Mouse (Mus musculus): Measurements from ENCODE around the gene Lrrc4. TPM values are rescaled to one million over a fixed set of nuclear protein-coding genes. Genes with fewer than 3 reads are reported as not detected.

The Lrrc4 gene
- polyA plus RNA-seq, 1 experiment from 2014 or later: 1.9 TPM

DNA sequence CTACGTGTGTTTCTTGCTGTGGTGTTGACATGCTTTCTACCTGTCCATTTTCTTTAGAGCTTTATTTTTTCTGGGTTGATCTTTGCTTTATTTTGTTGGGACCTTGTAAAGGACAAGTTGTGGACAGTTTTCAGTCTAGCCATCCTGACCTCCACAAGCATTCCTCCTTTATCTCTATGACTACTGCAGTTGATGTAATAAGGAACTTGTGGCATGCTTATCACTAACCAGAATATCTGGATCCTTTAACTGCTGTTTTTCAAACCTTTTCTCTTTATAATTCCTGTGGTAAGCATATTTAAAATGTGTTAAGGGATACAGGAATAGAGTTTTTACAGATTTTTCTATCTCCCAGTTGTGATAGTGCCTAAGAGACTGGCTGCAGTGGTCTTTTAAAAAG, 152.7 kb downstream of the Lrrc4 start:
- H3K4me1 ChIP-seq: peaks cover 15% of the 10 kb centered on the region
- H3K36me3 ChIP-seq: no peaks in the 10 kb centered on the region
- no peak overlapping the region for H3K4me2 ChIP-seq
- H3K27me3 ChIP-seq: no peaks in the 10 kb centered on the region
- no peak for ATAC-seq (replicated peaks; ENCODE audit: low FRiP score)
- no peak overlapping the region for H3K9ac ChIP-seq
- no peak overlapping the region for H3K4me3 ChIP-seq (replicated peaks)
- H3K9me3 ChIP-seq (replicated peaks): no peaks in the 10 kb centered on the region
- H3K27ac ChIP-seq: no peak overlapping the region
- 89% methylated on average over 1 of the region's 1 CpGs for WGBS

DNA sequence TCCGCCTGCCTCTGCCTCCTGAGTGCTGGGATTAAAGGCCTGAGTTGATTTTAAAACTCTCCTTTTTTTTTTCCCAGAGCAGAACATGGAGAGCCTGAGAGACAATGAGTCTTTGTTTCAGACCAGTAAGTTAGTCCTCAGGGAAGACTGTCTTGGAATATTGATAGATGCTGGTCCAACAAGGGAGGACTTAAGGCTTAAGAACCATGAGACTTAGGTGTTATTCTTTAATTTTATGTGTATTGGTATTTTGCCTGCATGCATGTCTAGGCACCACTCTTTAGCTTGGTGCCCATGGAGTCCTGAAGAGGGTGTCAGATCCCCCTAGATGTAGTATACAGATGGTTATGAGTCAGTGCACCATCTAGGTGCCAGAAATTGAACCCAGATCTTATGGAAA, 156.9 kb downstream of the Lrrc4 start:
- peaks cover 6% of the 10 kb centered on the region for H3K36me3 ChIP-seq

GRCm38 (mm10) chr6:28672388-28672787, 159.2 kb downstream of the Lrrc4 start:
- H3K27me3 ChIP-seq: no peaks in the 10 kb centered on the region
- H3K4me1 ChIP-seq: no peaks in the 10 kb centered on the region
- no peaks in the 10 kb centered on the region for H3K9me3 ChIP-seq (replicated peaks)
- H3K27ac ChIP-seq: no peak overlapping the region
- H3K4me2 ChIP-seq: no peak overlapping the region
- WGBS: 67% methylated on average over 1 of the region's 1 CpGs
- ATAC-seq (replicated peaks; ENCODE audit: low FRiP score): no peak
- H3K36me3 ChIP-seq: peaks cover 13% of the 10 kb centered on the region
- H3K9ac ChIP-seq: no peak overlapping the region
- no peak overlapping the region for H3K4me3 ChIP-seq (replicated peaks)

More for the DNA sequence above, 156.9 kb downstream of the Lrrc4 start:
- Histone ChIP-seq H3K9me3 (replicated peaks) (no peaks in the 10 kb centered on the region), H3K4me3 (replicated peaks) (no peak overlapping the region), H3K9ac (no peak overlapping the region), H3K27ac (no peak overlapping the region), H3K4me2 (no peak overlapping the region), H3K4me1 (no peaks in the 10 kb centered on the region), H3K27me3 (no peaks in the 10 kb centered on the region)
- ATAC-seq (replicated peaks; ENCODE audit: low FRiP score): no peak
- 92% methylated on average over 1 of the region's 1 CpGs for WGBS

DNA sequence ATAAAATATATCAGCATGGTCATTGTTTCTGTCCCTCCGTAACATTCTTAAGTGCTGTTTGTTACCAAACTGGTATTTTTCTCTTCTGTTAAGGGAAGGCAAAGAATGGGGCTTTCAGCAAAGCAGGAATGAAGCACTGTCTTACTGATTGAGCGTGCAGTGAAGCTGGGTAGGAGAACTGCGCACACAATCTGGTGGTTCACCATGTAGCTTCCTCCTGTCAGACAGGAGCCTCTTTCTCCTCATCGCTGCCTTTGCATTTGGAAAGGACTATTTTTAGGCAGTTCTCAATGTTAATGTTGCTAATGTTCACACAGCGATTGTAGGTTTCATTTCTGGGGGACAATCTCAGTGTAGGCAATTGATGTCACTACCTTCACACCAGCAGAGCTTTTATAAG, 162.3 kb downstream of the Lrrc4 start:
- 89% methylated on average over 5 of the region's 5 CpGs for WGBS
- H3K4me2 ChIP-seq: no peak overlapping the region
- ATAC-seq (replicated peaks; ENCODE audit: low FRiP score): no peak

DNA sequence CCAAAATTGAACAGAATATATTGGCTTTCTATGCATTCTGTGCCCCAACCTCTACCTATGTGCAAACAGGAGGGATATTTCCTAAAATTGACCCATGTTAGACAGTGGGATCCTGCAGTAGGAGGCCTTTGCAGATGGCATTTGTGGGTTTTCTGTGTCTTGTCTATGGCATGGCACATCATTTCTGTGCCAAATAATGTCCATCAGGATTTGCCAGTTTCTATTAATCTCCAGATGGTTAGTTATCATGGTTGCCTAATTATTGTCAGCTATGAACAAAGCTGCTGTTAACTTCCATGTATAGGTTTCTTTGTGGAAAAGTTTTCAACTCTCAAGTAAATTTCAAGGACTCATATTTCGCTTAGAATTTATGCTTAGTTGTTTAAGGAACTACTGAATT, 164.0 kb downstream of the Lrrc4 start:
- Histone ChIP-seq H3K4me2 (no peak overlapping the region), H3K4me1 (no peaks in the 10 kb centered on the region), H3K9me3 (replicated peaks) (no peaks in the 10 kb centered on the region), H3K27ac (no peak overlapping the region), H3K4me3 (replicated peaks) (no peak overlapping the region), H3K36me3 (peaks cover 13% of the 10 kb centered on the region), H3K9ac (no peak overlapping the region), H3K27me3 (no peaks in the 10 kb centered on the region)
- no peak for ATAC-seq (replicated peaks; ENCODE audit: low FRiP score)
- 93% methylated on average over 1 of the region's 1 CpGs for WGBS

More for the DNA sequence above, 162.3 kb downstream of the Lrrc4 start:
- Histone ChIP-seq H3K27ac (no peak overlapping the region), H3K36me3 (peaks cover 13% of the 10 kb centered on the region), H3K9me3 (replicated peaks) (no peaks in the 10 kb centered on the region), H3K9ac (no peak overlapping the region), H3K4me1 (no peaks in the 10 kb centered on the region), H3K27me3 (no peaks in the 10 kb centered on the region), H3K4me3 (replicated peaks) (no peak overlapping the region)

DNA sequence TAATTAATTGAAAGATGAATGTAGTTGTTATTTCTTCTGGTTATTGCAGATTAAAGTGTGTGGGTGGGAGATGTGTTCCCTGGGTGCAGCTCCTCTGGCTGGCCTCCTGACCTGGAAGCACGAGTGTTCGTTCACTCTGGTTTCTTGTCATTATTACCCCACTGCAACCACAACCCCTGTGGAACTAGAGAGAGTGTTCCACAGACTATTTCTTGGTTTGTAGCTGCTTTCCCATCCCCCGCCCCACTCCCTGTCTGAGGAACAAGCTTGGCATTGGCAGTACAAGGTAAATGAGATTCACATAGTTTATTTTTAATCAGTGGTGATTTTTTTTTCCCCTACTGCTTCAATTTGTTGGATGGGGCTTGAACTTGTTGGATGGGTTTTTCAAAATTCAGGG, 166.8 kb downstream of the Lrrc4 start:
- no peak overlapping the region for H3K9ac ChIP-seq
- no peaks in the 10 kb centered on the region for H3K9me3 ChIP-seq (replicated peaks)
- WGBS: 72% methylated on average over 3 of the region's 3 CpGs
- H3K4me1 ChIP-seq: no peaks in the 10 kb centered on the region
- H3K27ac ChIP-seq: no peak overlapping the region
- ATAC-seq (replicated peaks; ENCODE audit: low FRiP score): no peak
- no peak overlapping the region for H3K4me2 ChIP-seq
- H3K27me3 ChIP-seq: no peaks in the 10 kb centered on the region
- H3K36me3 ChIP-seq: peaks cover 10% of the 10 kb centered on the region
- no peak overlapping the region for H3K4me3 ChIP-seq (replicated peaks)

GRCm38 (mm10) chr6:28663670-28664069, 167.9 kb downstream of the Lrrc4 start:
- no peak for ATAC-seq (replicated peaks; ENCODE audit: low FRiP score)

GRCm38 (mm10) chr6:28663004-28663403, 168.5 kb downstream of the Lrrc4 start:
- Histone ChIP-seq H3K4me3 (replicated peaks) (no peak overlapping the region), H3K9ac (no peak overlapping the region), H3K27me3 (no peaks in the 10 kb centered on the region), H3K36me3 (0 out of 2 replicates have a peak, but pooled peaks cover 3% of the 10 kb centered on the region), H3K4me1 (no peaks in the 10 kb centered on the region), H3K4me2 (no peak overlapping the region), H3K27ac (no peak overlapping the region), H3K9me3 (replicated peaks) (no peaks in the 10 kb centered on the region)
- WGBS: 91% methylated on average over 3 of the region's 3 CpGs
- no peak for ATAC-seq (replicated peaks; ENCODE audit: low FRiP score)

More at GRCm38 (mm10) chr6:28663670-28664069, 167.9 kb downstream of the Lrrc4 start:
- no peak overlapping the region for H3K4me2 ChIP-seq
- H3K36me3 ChIP-seq: 0 out of 2 replicates have a peak, but pooled peaks cover 3% of the 10 kb centered on the region
- H3K27me3 ChIP-seq: no peaks in the 10 kb centered on the region
- no peaks in the 10 kb centered on the region for H3K9me3 ChIP-seq (replicated peaks)
- no peak overlapping the region for H3K9ac ChIP-seq
- no peak overlapping the region for H3K27ac ChIP-seq
- WGBS: 84% methylated on average over 5 of the region's 5 CpGs
- no peaks in the 10 kb centered on the region for H3K4me1 ChIP-seq
- H3K4me3 ChIP-seq (replicated peaks): no peak overlapping the region

DNA sequence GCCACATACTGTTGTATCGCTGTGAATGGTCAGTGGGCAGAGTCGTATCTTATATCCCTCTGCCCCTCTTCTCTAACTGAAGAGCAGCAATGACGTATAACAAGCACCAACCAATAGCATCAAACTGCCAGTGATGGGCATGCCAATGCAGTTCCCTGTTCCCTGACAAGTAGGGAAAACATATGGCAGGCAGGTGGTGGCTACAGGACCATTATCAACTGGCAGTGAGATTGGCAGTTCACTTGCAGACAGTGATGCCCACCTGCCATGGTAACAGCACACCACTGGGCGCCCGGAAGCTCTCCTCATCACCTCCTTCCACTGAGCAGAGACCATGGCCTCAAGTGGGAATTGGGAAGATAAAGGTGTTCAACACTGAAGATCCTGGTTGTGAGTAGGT, 175.0 kb downstream of the Lrrc4 start:
- H3K36me3 ChIP-seq: 0 out of 2 replicates have a peak, but pooled peaks cover 3% of the 10 kb centered on the region
- no peak overlapping the region for H3K27ac ChIP-seq
- no peaks in the 10 kb centered on the region for H3K9me3 ChIP-seq (replicated peaks)
- H3K4me1 ChIP-seq: no peaks in the 10 kb centered on the region
- ATAC-seq (replicated peaks; ENCODE audit: low FRiP score): no peak
- no peaks in the 10 kb centered on the region for H3K27me3 ChIP-seq
- no peak overlapping the region for H3K4me2 ChIP-seq
- no peak overlapping the region for H3K4me3 ChIP-seq (replicated peaks)
- H3K9ac ChIP-seq: no peak overlapping the region
- WGBS: 96% methylated on average over 5 of the region's 5 CpGs

DNA sequence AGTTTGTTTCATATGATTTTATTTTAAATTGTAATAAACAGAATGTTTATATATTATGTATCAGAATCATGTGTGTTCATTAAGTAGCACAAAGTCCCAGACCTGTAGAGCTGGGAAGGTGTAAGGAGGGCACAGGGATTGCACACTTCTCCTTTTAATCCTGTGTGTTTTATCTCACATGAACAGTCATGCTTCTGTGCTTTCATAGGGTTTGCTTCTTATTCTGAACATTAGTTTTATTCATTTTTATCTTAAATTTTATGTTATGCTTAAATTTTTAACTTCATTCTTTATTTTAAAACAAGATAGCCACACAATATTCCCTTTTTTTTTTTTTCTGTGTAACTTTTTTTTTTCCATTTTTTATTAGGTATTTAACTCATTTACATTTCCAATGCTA, 186.3 kb downstream of the Lrrc4 start:
- H3K27me3 ChIP-seq: no peaks in the 10 kb centered on the region
- no peak overlapping the region for H3K4me3 ChIP-seq (replicated peaks)
- 0 out of 2 replicates have a peak, but pooled peaks cover 5% of the 10 kb centered on the region for H3K4me1 ChIP-seq
- no peak overlapping the region for H3K4me2 ChIP-seq
- no peak overlapping the region for H3K27ac ChIP-seq
- no peaks in the 10 kb centered on the region for H3K36me3 ChIP-seq
- H3K9ac ChIP-seq: no peak overlapping the region
- no peak for ATAC-seq (replicated peaks; ENCODE audit: low FRiP score)
- H3K9me3 ChIP-seq (replicated peaks): no peaks in the 10 kb centered on the region

DNA sequence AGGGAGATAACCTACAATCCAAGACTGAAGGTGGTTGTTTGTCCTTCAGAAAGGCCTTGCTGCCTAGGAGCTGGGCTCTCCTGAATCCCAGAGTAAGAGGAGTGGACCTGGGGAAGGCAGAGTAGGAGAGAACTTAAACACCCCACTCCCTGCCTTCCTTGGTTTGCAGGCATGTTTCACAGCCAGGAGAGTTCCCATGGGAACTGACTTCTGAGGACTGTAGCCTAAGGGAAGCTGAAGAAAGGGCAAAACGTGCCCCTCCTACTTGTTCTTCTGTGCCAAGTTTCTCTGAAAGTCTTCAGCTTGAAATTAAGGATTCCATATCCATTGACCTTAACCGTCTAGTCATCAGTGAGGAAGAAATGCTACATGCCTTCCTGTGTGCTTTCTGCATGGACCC, 188.6 kb downstream of the Lrrc4 start:
- Histone ChIP-seq H3K4me2 (no peak overlapping the region), H3K4me3 (replicated peaks) (no peak overlapping the region), H3K27me3 (no peaks in the 10 kb centered on the region), H3K36me3 (no peaks in the 10 kb centered on the region), H3K27ac (no peak overlapping the region), H3K9me3 (replicated peaks) (no peaks in the 10 kb centered on the region), H3K9ac (no peak overlapping the region), H3K4me1 (0 out of 2 replicates have a peak, but pooled peaks cover 5% of the 10 kb centered on the region)
- WGBS: 51% methylated on average over 2 of the region's 2 CpGs
- no peak for ATAC-seq (replicated peaks; ENCODE audit: low FRiP score)

GRCm38 (mm10) chr6:28640088-28640487, 191.5 kb downstream of the Lrrc4 start:
- Histone ChIP-seq H3K27me3 (no peaks in the 10 kb centered on the region), H3K27ac (no peak overlapping the region), H3K9ac (no peak overlapping the region), H3K4me2 (no peak overlapping the region), H3K9me3 (replicated peaks) (no peaks in the 10 kb centered on the region), H3K4me3 (replicated peaks) (no peak overlapping the region), H3K36me3 (no peaks in the 10 kb centered on the region), H3K4me1 (peaks cover 8% of the 10 kb centered on the region; the same call in 1 of the 2 replicates)
- ATAC-seq (replicated peaks; ENCODE audit: low FRiP score): no peak
- 89% methylated on average over 5 of the region's 5 CpGs for WGBS

Data from kidney, embryonic 15.5 days (tissue).